Mouse (Mus musculus): ENCODE measurements around the gene Cd2.

GRCm38 (mm10) chr3:101289406-101289805 lies 1.7 kb upstream of the Cd2 start:
- TF ChIP-seq CTCF (IDR thresholded peaks at IDR 0.05; ENCODE audit: control insufficient read depth, insufficient read depth, low read length) (no peak), POLR2A (IDR thresholded peaks at IDR 0.05; ENCODE audit: borderline replicate concordance, control insufficient read depth, low read depth, low read length) (no peak)

All from bone marrow, adult 2 months (tissue).